Mouse (Mus musculus) layer of hippocampus, postnatal 10 days (tissue): ENCODE results near the gene 4931428F04Rik. TPM values are rescaled to one million over a fixed set of nuclear protein-coding genes. Genes with fewer than 3 reads are reported as not detected.

Experiments
- DNase-seq, 2 experiments: peaks; one replicate each; pipeline ENCODE4 v3.0.0; 2021; ENCODE audit warnings: low spot score in 2 of 2
- total RNA-seq, 2 experiments: library from RNA; stranded (reverse); gene quantifications; 2 replicates each; pipeline ENCODE4 v1.2.3; 2021

The 4931428F04Rik gene
- total RNA-seq, 2 experiments from 2014 or later: 60.0 to 60.5 TPM

DNA sequence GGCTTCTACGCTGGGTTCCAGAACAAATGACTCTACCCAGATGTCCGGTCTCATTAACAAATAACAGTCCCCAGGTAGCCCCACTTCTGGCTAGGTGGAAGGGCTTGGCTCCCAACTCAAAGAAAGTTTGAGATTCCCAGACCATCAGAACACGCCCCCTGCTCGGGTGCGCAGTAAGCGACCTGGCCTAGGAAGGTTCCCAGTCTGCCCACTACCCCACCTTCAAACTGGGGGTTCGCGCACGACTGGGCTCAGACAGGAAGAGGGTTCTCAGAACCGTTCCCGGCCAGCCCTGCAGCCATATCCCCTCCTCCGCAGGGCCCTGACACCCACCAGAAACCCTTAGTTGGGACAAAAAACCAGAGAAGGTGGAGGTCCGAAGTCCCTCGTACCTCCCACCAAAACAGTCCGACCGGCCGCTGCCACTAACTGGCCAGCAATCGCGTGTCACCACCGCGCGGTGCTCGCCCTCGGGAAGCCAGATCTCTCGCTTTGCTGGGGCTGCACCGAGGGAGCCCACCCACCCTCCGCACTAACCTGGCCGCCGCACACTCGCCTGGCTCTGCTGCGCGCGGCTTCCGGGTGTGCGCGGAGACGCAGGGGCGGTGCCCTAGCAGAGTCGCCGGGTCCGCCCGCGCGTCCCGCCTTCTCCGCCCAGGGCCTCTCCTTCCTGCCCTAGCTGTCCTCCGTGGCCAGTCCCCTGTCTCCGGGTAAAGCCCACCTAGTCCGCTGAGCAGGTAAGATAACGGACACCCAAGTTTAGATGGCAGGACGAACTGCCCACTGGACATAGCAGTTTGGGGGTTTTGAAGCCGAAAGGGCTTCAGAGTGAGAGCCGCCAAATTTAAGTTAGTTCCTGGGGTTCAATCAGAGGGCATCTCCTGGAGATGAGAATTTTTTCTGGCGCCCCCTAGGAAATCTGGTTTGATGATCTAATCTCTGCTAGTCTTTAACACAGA lies 25.4 kb downstream of the 4931428F04Rik start, which contains the start of the genes Tradd and Fbxl8:
Tradd (minus strand) TSS at position 586 of the 959 bp plus-strand sequence.
Fbxl8 (plus strand) TSS at position 625 of the 959 bp plus-strand sequence.
- DNase-seq: no peak

GRCm38 (mm10) chr8:105263244-105263912 lies 26.3 kb downstream of the 4931428F04Rik start:
- no peak for DNase-seq

DNA sequence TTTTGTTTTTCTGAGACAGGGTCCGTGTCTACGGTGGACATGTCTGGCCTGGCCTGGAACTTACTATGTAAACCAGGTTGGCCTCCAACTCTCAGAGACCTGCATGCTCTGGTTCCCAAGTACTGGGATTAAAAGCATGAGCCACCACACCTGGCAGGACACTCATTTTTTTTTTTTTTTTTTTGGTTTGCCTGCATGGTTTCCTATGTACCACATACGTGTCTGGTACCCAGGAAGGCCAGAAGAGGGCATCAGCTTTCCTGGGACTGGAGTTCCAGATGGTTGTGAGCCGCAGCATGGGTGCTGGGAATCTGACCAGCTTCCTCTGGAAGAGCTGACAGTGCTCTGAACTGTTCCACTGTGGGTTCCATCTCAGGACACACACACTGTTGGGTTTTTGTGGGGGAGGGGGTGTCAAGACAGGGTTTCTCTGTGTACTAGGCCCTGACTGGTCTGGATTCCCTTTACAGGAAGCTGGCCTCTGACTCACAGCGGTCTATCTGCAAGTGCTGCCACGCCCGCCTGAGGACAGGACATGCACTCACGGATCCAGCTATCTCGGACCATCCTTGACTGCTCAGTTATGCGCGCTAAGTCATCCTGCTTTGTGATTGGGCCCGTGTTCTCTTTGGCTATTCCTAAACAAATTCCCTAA lies 28.2 kb downstream of the 4931428F04Rik start:
- no peak for DNase-seq

DNA sequence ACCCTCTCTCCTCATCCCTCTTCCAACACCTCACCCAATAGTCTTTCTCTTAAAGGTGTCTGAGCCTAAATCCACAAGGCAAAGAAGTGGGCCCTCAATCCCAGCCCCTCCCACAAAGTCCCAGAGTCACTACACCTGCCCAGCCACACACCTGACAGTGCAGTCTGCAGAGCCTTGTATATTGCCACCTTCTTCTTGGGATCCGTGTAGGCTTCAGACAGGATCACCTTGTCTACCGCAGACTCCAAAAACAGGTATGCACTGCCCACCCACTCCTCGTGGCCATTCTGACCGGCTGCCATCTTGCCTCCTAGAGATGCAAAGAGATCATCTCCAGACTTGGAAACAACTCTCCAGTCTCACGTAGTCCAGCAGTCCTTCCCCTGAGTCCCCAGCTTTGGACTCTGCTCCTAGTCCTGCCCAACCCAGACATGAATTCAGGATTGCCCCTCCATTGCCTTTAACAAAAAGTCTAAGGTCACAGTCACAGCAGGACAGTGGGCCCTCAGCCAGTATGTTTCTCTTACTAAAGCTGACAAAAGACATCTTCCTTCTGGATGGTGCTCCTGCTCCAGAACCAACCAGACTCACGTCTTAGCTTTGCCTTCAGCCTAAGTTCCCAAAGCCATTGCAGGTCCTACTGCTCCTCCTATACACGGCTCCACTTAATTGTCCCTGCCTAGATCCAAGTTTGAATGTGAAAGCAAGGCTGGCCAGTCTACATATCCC lies 29.1 kb downstream of the 4931428F04Rik start:
- DNase-seq: no peak

DNA sequence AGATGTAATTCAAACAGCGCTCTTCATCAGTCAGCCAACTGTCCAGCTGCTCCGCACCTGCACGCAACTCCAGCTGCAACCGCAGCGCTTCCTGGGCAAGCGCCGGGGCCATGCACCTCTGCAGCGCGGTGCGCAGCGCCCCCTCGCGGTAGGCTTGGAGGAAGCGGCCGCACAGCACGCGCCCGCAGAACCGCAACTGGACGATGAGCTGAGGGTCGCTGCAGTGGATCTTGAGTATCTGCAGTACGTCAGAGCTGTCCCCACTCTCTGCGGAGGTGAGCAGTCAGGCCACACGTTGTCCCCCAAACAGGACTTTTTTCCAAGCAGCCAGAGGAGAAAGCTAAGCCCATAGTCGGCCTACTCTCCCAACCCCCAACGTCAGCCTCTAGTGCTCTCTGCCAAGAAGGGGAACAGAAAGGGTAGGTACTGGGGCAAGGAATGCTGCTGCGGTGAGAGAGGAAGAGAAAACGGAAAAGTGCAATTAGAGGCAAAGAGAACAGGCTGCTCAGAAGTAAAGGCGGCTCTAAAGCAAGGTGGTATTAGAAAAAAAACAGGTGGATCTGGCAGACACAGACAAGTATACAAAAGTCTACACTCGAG lies 29.8 kb downstream of the 4931428F04Rik start:
- DNase-seq: peak; percentile 75 to 84

- DNase-seq: no peak
Observed at GRCm38 (mm10) chr8:105258911-105259720, 30.5 kb downstream of the 4931428F04Rik start.

DNA sequence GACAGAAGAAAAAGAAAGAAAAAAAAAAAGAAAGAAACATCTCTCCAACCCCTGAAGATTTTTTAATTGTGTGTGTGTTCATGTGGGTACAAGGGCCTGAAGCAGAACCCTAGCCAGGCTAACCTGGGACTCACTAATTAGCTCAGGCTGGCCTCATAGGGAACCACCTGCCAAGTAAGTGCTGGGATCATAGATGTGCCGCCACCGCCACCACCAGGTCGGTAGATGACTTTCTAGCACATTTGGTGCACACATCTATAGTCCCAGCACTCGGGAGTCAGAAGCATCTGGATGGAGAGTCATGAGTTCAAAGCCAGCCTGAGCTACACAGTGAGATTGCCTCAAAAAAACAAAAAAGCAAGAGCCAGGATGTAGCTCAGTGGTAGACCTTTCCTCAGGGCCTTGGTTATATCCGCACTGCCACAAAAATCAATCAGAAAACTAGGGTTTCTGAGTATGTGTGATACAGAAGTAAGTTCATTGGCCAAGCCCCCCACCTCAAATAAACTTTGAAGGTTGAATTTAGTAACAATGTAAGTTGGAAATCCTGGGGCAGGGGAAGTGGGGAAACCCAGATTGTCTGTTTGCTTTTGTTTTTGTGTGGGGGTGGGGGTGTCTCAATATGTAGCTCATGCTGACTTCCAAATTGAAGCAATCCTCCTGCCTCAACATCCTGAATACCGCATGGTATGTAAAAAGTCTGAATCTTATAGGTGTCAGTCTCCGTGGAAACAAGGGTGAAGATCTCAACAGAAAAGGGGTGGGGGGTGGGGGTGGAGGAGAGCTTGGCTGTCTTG lies 32.1 kb downstream of the 4931428F04Rik start:
- no peak for DNase-seq

DNA sequence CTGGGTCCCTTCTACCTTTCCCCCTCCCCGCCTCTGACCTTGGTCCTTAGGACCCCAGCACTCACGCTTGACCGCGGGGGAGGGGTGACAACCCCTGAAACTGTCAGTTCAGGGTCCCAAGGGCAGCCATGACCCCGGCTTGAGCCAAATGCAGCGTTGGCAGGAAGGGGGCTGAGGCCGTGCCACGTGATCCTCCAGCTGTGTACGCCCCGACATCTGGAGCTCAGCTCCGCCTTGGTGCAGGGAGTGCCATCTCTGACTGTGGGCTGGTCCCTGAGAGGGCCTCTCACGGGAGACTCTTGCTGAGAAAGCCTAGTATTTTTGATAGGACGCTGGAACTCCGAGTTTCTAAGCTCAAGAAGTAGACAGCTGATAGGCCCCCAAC lies 34.7 kb downstream of the 4931428F04Rik start, which contains the start of gene B3gnt9:
B3gnt9 (minus strand) TSS at position 188 of the 385 bp plus-strand sequence.
- DNase-seq: no peak

DNA sequence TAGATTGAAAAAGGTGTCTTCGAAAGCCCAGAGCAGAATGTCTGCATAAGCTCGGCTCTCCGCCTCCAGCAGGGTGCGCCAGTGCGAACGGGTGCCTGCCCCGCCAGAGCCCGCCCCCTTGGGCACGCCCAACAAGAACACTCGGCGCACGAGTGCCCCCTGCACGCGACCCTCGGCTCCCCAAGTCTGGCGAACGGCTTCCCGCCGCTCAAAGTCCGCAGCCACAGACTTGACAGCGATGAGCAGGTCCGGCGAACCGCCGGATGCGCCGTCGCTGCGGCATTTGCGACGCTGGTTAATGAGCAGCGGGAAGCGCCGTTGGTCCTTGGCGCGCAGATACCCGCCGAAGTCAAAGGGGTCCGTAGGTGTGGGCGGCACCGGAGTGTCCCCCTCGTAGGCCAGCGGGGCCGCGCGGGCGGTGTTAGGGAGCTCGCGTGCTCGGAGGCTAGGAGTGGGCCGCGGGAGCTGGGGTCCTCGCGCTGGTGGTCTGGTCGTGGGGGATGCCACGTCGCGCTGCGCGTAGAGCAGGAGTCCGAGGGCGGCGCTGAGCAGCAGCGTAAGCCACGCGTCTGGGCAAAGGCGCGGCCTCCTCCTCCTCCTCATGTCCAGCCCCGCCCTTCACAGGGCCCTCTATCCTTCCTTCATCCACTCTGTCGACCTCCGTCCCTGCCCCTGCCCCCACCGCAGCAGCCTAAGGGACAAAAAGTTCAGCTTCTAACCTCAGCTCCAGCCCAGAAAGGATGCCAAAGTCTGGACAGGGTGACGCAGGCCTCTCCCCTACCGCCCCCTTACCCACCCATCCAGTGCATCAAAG lies 35.3 kb downstream of the 4931428F04Rik start:
- peak; percentile 93 to 94 for DNase-seq

DNA sequence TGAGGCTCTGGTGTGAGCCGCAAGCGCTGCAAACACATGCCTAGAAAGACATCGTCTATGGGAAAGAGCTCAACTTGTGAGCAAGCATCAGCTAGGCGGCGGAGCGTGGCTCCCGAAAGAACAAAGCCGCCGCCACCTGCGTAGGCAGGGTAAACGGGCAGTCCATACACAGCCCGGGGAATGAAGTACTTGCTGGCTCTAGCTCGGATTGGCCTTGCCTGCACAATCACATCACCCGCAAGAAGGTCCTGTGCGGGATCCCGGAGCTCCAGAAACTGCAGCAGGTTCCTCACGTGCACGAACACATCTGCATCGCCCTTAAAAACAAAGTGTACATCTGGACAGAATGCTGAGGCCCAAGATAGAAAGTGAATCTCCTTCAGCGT lies 35.9 kb downstream of the 4931428F04Rik start:
- peak in 1 of 2 experiments; percentile 41 for DNase-seq

DNA sequence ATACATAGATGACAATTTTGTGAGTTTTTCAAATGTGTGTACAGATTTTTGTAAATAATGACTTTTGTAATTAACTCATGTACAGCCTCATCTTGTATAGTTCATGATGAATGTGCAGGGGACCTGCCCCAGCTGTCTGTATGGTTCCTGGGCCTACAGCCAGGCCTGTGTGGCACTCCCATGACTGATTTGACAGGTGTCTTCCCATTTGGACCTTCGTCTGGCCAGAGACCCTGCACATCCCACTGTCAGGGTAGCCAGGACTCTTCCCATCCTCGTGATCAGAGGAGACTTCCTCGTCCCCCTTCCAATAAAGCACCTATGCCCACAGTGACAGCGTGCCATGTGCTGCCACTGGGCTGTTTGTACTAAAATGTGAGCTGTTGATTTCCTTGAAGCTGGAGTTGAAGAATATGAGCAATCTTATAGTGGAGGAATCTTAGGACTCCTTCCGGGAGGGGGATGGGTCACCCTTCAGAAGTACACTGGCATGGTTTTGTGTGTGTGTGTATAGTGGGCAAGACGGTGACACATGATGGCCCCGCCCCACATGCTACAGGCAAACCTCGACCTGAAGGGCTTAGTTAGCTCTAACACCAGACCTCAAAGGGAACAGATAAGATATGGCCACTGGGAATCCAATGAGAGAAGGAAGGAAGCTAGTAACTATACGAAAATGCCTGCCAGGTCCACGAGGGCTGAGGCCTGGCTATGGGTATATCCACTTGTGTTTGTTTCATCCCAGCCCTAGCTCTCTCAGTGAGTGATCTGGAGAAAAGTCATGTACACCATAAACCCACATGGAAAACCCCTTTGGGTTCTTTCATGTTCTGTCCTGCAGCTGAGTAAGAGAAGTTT lies 36.8 kb downstream of the 4931428F04Rik start:
- DNase-seq: no peak

DNA sequence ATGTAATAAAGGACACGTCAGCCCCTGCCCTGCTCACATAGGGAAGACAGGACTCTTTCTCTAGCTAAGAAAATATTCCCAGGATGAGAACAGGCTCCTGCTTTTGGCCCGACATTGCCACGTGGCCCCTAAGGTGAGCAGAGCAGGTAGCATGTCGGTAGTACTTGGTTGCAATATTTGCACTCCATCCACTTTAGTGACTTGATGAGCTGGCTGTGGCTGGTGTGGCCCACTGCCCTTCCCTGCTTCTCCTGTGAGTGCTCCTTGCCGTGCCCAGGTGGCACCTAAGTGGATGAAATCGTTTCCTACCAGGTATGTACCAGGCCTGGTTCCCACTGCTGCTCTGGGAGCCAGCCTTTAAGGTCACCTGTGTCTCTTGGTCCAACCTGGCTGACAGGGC lies 37.7 kb downstream of the 4931428F04Rik start:
- DNase-seq: no peak

GRCm38 (mm10) chr8:105241016-105241415 lies 48.6 kb downstream of the 4931428F04Rik start:
- DNase-seq: no peak

DNA sequence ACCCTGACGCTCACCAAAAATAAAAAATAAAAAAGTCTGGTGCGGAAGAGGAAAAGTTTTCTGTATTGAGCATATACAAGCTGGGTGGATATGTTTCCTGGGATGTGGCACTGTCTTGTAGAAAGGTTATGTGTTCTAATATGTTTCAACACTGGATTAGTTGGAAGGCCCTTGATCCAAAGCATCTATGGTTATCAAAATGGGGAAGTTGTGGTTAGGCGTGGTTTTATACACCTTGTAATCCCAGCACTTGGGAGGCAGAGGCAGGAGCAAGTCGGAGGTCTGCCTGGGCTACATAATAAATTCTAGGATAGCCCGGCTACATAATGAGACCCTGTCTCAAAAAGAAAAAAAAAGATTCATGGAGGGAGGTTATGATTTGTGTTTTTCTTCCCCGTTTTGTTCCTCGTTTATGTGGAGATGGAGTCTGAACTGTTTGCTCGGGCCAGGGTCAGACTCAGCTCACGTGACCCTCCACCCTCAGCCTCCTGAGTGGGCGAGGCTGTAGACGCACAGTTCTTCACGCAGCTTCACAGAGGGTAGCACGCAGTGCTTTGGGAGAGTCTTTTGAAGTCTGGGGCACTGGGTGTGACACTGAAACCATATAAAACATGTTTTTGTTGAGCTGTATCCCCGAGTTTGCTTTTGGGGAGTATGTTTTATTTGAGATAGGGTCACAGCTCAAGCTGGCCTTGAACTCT lies 52.1 kb downstream of the 4931428F04Rik start:
- DNase-seq: no peak

GRCm38 (mm10) chr8:105235206-105235605 lies 54.5 kb downstream of the 4931428F04Rik start:
- DNase-seq: no peak
